Mouse (Mus musculus): ENCODE measurements at regions not wholly inside any gene's neighbourhood (a gene's known extent, or its start where the extent isn't known, plus 50 kb on each side); places are given as distances from the start of the nearest gene placed in this dataset.
A peak's percentile ranks its signal among the peaks of the same experiment; 100 is the strongest.

- H3K9ac ChIP-seq, result peak overlapping the region; percentile 32; the same call in 1 of the 2 replicates
- peak overlapping the region; percentile 75 for H3K27ac ChIP-seq (replicated peaks)
- H3K4me3 ChIP-seq (replicated peaks), result peak overlapping the region; percentile 53
- 2% methylated on average over 64 of the region's 64 CpGs for WGBS (ENCODE audit: insufficient replicate concordance)
- H3K36me3 ChIP-seq (replicated peaks), result no peaks in the 10 kb centered on the region
- H3K4me2 ChIP-seq, result peak overlapping the region; percentile 72
- ATAC-seq (ENCODE audit: insufficient read depth), result peak; percentile 55
- peaks cover 32% of the 10 kb centered on the region for H3K4me1 ChIP-seq (replicated peaks)
- peaks cover 67% of the 10 kb centered on the region for H3K27me3 ChIP-seq
- no peaks in the 10 kb centered on the region for H3K9me3 ChIP-seq (replicated peaks)
Observed at GRCm38 (mm10) chr17:83276000-83276891, 61.2 kb downstream of the Pkdcc start.

- Histone ChIP-seq H3K27ac (replicated peaks) (peak overlapping the region; percentile 75), H3K27me3 (peaks cover 67% of the 10 kb centered on the region)
Observed at GRCm38 (mm10) chr17:83277117-83277947, 62.2 kb downstream of the Pkdcc start.

DNA sequence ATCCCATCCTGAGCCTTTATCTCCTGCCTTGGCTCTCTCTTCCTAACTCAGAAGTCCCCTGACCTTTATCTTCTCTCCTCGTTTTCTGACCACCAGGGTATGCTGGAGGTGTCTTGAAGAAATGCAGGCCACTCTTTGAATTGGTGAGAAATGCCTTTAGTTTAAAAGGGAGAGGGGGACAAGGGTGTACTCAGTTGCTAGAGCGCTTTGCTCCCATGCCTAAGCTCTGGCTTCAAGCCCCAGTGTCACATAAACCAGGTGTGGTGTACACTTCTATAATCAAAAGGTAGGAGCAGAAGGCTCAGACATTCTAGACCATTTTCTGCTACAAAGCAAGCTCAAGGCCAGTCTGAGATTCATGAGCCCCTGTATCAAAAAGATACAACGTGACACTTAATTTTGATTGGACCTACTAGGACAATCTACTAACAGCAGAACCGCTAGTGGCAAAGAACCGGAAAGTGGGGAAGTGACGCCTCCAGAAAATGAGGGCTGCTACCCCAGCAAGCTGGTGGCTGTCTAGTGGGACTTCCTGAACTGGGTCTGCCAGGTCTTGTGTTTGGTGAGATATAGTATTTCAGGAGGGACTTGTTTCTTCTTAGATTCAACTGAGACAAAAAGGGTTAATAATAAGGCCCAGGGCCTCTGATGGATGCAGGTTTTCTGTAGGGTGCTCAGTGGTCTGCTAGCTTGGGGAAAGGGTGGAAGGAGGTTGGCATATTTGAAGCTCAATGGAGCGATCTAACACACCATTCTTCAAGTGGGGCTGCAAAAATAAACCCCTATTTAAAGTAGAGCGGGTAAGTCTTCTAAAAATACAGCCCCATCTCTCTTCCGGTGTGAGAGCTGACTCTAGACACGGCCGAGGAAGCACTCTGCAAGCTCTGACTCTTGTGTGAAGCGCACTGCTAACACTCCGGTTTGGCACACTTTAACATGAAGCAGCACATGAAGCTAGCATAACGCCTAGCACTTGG, 63.1 kb downstream of the Pkdcc start:
- H3K36me3 ChIP-seq (replicated peaks), result no peaks in the 10 kb centered on the region
- no peak overlapping the region for H3K4me3 ChIP-seq (replicated peaks)
- 0 out of 2 replicates have a peak overlapping the region, but pooled peaks have one; percentile 75 for H3K27ac ChIP-seq (replicated peaks)
- 16% methylated on average over 14 of the region's 14 CpGs for WGBS (ENCODE audit: insufficient replicate concordance)
- H3K9me3 ChIP-seq (replicated peaks), result no peaks in the 10 kb centered on the region
- no peak for ATAC-seq (ENCODE audit: insufficient read depth)
- peak overlapping the region; percentile 72 for H3K4me2 ChIP-seq
- peaks cover 58% of the 10 kb centered on the region for H3K27me3 ChIP-seq
- H3K4me1 ChIP-seq (replicated peaks), result peaks cover 29% of the 10 kb centered on the region
- H3K9ac ChIP-seq, result no peak overlapping the region

More at GRCm38 (mm10) chr17:83277117-83277947, 62.2 kb downstream of the Pkdcc start:
- WGBS (ENCODE audit: insufficient replicate concordance), result 7% methylated on average over 26 of the region's 26 CpGs
- ATAC-seq (ENCODE audit: insufficient read depth), result no peak
- no peaks in the 10 kb centered on the region for H3K36me3 ChIP-seq (replicated peaks)
- H3K4me1 ChIP-seq (replicated peaks), result peaks cover 32% of the 10 kb centered on the region
- H3K9me3 ChIP-seq (replicated peaks), result no peaks in the 10 kb centered on the region
- peak overlapping the region; percentile 22; the same call in 1 of the 2 replicates for H3K4me3 ChIP-seq (replicated peaks)
- H3K4me2 ChIP-seq, result peak overlapping the region; percentile 72
- H3K9ac ChIP-seq, result no peak overlapping the region

DNA sequence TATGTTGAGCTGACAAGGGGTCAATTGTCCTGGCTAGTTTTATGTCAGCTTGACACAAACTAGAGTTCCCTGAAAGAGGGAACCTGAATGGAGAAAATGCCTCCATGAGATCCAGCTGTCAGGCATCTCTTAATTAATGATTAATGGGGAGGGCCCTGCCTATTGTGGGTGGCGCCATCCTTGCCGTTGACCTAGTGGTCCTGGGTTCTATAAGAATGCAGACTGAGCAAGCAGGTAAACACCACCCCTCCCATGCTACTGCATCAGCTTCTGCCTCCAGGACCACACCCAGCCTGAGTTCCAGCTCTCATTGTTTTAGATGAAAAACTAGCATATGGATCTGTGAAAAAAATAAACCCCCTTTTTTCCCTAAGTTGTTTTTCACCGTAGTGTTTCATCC, 67.4 kb upstream of the Eml4 start:
- no peak overlapping the region for H3K4me3 ChIP-seq (replicated peaks)
- H3K27me3 ChIP-seq, result peaks cover 8% of the 10 kb centered on the region; the same call in 1 of the 2 replicates
- 56% methylated on average over 3 of the region's 3 CpGs for WGBS (ENCODE audit: insufficient replicate concordance)
- no peak overlapping the region for H3K27ac ChIP-seq (replicated peaks)
- no peak overlapping the region for H3K9ac ChIP-seq
- H3K4me1 ChIP-seq (replicated peaks), result 0 out of 2 replicates have a peak, but pooled peaks cover 3% of the 10 kb centered on the region
- no peaks in the 10 kb centered on the region for H3K9me3 ChIP-seq (replicated peaks)
- no peaks in the 10 kb centered on the region for H3K36me3 ChIP-seq (replicated peaks)
- no peak for ATAC-seq (ENCODE audit: insufficient read depth)
- no peak overlapping the region for H3K4me2 ChIP-seq

- no peak for ATAC-seq (ENCODE audit: insufficient read depth)
- no peaks in the 10 kb centered on the region for H3K36me3 ChIP-seq (replicated peaks)
- no peak overlapping the region for H3K27ac ChIP-seq (replicated peaks)
- no peaks in the 10 kb centered on the region for H3K27me3 ChIP-seq
- H3K4me3 ChIP-seq (replicated peaks), result no peak overlapping the region
- WGBS (ENCODE audit: insufficient replicate concordance), result 61% methylated on average over 6 of the region's 6 CpGs
- H3K4me1 ChIP-seq (replicated peaks), result no peaks in the 10 kb centered on the region
- no peak overlapping the region for H3K4me2 ChIP-seq
- no peak overlapping the region for H3K9ac ChIP-seq
- H3K9me3 ChIP-seq (replicated peaks), result no peaks in the 10 kb centered on the region
Observed at GRCm38 (mm10) chr17:83287381-83288142, 63.2 kb upstream of the Eml4 start.

GRCm38 (mm10) chr17:83288143-83288492, 62.6 kb upstream of the Eml4 start:
- no peaks in the 10 kb centered on the region for H3K4me1 ChIP-seq (replicated peaks)
- WGBS (ENCODE audit: insufficient replicate concordance), result 44% methylated on average over 7 of the region's 7 CpGs
- no peak overlapping the region for H3K4me2 ChIP-seq
- ATAC-seq (ENCODE audit: insufficient read depth), result 0 out of 2 replicates have a peak, but pooled peaks have one; percentile 9
- H3K9ac ChIP-seq, result no peak overlapping the region
- H3K27me3 ChIP-seq, result no peaks in the 10 kb centered on the region
- no peak overlapping the region for H3K4me3 ChIP-seq (replicated peaks)
- no peak overlapping the region for H3K27ac ChIP-seq (replicated peaks)
- H3K36me3 ChIP-seq (replicated peaks), result no peaks in the 10 kb centered on the region
- H3K9me3 ChIP-seq (replicated peaks), result no peaks in the 10 kb centered on the region

- H3K9me3 ChIP-seq (replicated peaks), result no peaks in the 10 kb centered on the region
- no peak overlapping the region for H3K4me2 ChIP-seq
- ATAC-seq (ENCODE audit: insufficient read depth), result no peak
- no peak overlapping the region for H3K4me3 ChIP-seq (replicated peaks)
- H3K9ac ChIP-seq, result no peak overlapping the region
- no peak overlapping the region for H3K27ac ChIP-seq (replicated peaks)
- no peaks in the 10 kb centered on the region for H3K4me1 ChIP-seq (replicated peaks)
- WGBS (ENCODE audit: insufficient replicate concordance), result 51% methylated on average over 13 of the region's 13 CpGs
- H3K27me3 ChIP-seq, result no peaks in the 10 kb centered on the region
- H3K36me3 ChIP-seq (replicated peaks), result no peaks in the 10 kb centered on the region
Observed at GRCm38 (mm10) chr17:83295526-83296238, 55.0 kb upstream of the Eml4 start.

GRCm38 (mm10) chr17:83297379-83298121, 53.2 kb upstream of the Eml4 start:
- Histone ChIP-seq H3K4me2 (no peak overlapping the region), H3K27me3 (no peaks in the 10 kb centered on the region), H3K9ac (no peak overlapping the region), H3K36me3 (replicated peaks) (no peaks in the 10 kb centered on the region), H3K9me3 (replicated peaks) (no peaks in the 10 kb centered on the region), H3K27ac (replicated peaks) (no peak overlapping the region), H3K4me3 (replicated peaks) (no peak overlapping the region), H3K4me1 (replicated peaks) (no peaks in the 10 kb centered on the region)
- WGBS (ENCODE audit: insufficient replicate concordance), result 24% methylated on average over 6 of the region's 6 CpGs
- ATAC-seq (ENCODE audit: insufficient read depth), result no peak

All from liver, embryonic 15.5 days (tissue).